Mouse (Mus musculus): ENCODE results near the gene Utrn. TPM values are rescaled to one million over a fixed set of nuclear protein-coding genes. Genes with fewer than 3 reads are reported as not detected.

The Utrn gene
- total RNA-seq, 2 experiments from 2014 or later: 69.6 to 72.4 TPM

- DNase-seq: no peak
- intact Hi-C loops (cut with DNase I): no loop called here
Observed at GRCm38 (mm10) chr10:12704290-12704689, 164.9 kb downstream of the Utrn start.

GRCm38 (mm10) chr10:12703526-12703925, 165.6 kb downstream of the Utrn start:
- DNase-seq: no peak
- intact Hi-C loops (cut with DNase I): no loop called here

GRCm38 (mm10) chr10:12702140-12702539, 167.0 kb downstream of the Utrn start:
- intact Hi-C loops (cut with DNase I): no loop called here
- DNase-seq: no peak

- DNase-seq: peak in 1 of 2 experiments; percentile 7
- intact Hi-C loops (cut with DNase I): no loop called here
Observed at GRCm38 (mm10) chr10:12701694-12702093, 167.5 kb downstream of the Utrn start.

GRCm38 (mm10) chr10:12700576-12700975, 168.6 kb downstream of the Utrn start:
- DNase-seq: no peak
- intact Hi-C loops (cut with DNase I): no loop called here

GRCm38 (mm10) chr10:12697902-12698301, 171.3 kb downstream of the Utrn start:
- intact Hi-C loops (cut with DNase I): no loop called here
- no peak for DNase-seq

GRCm38 (mm10) chr10:12696704-12697103, 172.5 kb downstream of the Utrn start:
- intact Hi-C loops (cut with DNase I): no loop called here
- DNase-seq: no peak

- intact Hi-C loops (cut with DNase I): loop anchor here (5.0 kb wide), 3 partner anchors 173 to 313 kb away; partner anchors contain the start of genes Sf3b5 and Utrn
- peak; percentile 15 to 43 for DNase-seq
Observed at GRCm38 (mm10) chr10:12694774-12695173, 174.4 kb downstream of the Utrn start.

- peak; percentile 70 to 81 for DNase-seq
- intact Hi-C loops (cut with DNase I): loop anchor here (5.0 kb wide), 3 partner anchors 177 to 317 kb away; partner anchors contain the start of genes Sf3b5 and Utrn
Observed at GRCm38 (mm10) chr10:12690601-12691000, 178.6 kb downstream of the Utrn start.

GRCm38 (mm10) chr10:12685683-12686082, 183.5 kb downstream of the Utrn start:
- DNase-seq: no peak
- intact Hi-C loops (cut with DNase I): no loop called here

- intact Hi-C loops (cut with DNase I): no loop called here
- no peak for DNase-seq
Observed at GRCm38 (mm10) chr10:12684018-12684417, 185.1 kb downstream of the Utrn start.

GRCm38 (mm10) chr10:12673309-12673708, 195.9 kb downstream of the Utrn start:
- no peak for DNase-seq
- intact Hi-C loops (cut with DNase I): no loop called here

GRCm38 (mm10) chr10:12671608-12672007, 197.6 kb downstream of the Utrn start:
- DNase-seq: no peak

GRCm38 (mm10) chr10:12662035-12662434, 207.1 kb downstream of the Utrn start:
- intact Hi-C loops (cut with DNase I): no loop called here
- DNase-seq: no peak

More at GRCm38 (mm10) chr10:12671608-12672007, 197.6 kb downstream of the Utrn start:
- intact Hi-C loops (cut with DNase I): no loop called here

GRCm38 (mm10) chr10:12658023-12658744, 211.0 kb downstream of the Utrn start:
- intact Hi-C loops (cut with DNase I): no loop called here

GRCm38 (mm10) chr10:12652988-12653387, 216.2 kb downstream of the Utrn start:
- intact Hi-C loops (cut with DNase I): no loop called here
- DNase-seq: no peak

More at GRCm38 (mm10) chr10:12658023-12658744, 211.0 kb downstream of the Utrn start:
- no peak for DNase-seq

GRCm38 (mm10) chr10:12646119-12646518, 223.0 kb downstream of the Utrn start:
- DNase-seq: no peak
- intact Hi-C loops (cut with DNase I): no loop called here

GRCm38 (mm10) chr10:12643336-12643735, 225.8 kb downstream of the Utrn start:
- no peak for DNase-seq
- intact Hi-C loops (cut with DNase I): no loop called here

- DNase-seq: no peak
- intact Hi-C loops (cut with DNase I): no loop called here
Observed at GRCm38 (mm10) chr10:12639638-12640037, 229.5 kb downstream of the Utrn start.

- DNase-seq: no peak
- intact Hi-C loops (cut with DNase I): no loop called here
Observed at GRCm38 (mm10) chr10:12633965-12634364, 235.2 kb downstream of the Utrn start.

GRCm38 (mm10) chr10:12630933-12631332, 238.2 kb downstream of the Utrn start:
- DNase-seq: no peak
- intact Hi-C loops (cut with DNase I): no loop called here

- no peak for DNase-seq
- intact Hi-C loops (cut with DNase I): no loop called here
Observed at GRCm38 (mm10) chr10:12618397-12618796, 250.8 kb downstream of the Utrn start.
